Mouse (Mus musculus): ENCODE measurements around the gene Scaf1. TPM values are rescaled to one million over a fixed set of nuclear protein-coding genes. Genes with fewer than 3 reads are reported as not detected.

The Scaf1 gene
- total and polyA plus RNA-seq, 3 experiments = 72.0 to 121 (median 83.7) TPM

- no peak for DNase-seq
Measured at GRCm38 (mm10) chr7:44954091-44954885, 61.9 kb downstream of the Scaf1 start.

- DNase-seq = no peak
Measured at GRCm38 (mm10) chr7:44953561-44953960, 62.6 kb downstream of the Scaf1 start.

Small RNA genes lying within 50 kb of the gene (microRNA-seq; reads per million reads assigned to microRNA genes)
- 0.66 to 1.7 reads per million in 2 experiments for gene Mir7054

Other genes with a start within 250 kb of the Scaf1 start
Only the 30 nearest of the 35 such genes appear.
- 100 to 1,000 TPM; 117 TPM for gene Akt1s1, start 167.4 kb downstream of the Scaf1 start, total RNA-seq (2021)
- gene Akt1s1, start 167.4 kb downstream of the Scaf1 start, polyA plus RNA-seq (2012; rRNA removed) = 650 and 890 TPM in 2 replicates
- gene Tbc1d17, start 167.3 kb downstream of the Scaf1 start, total RNA-seq (2021) = 10 to 100 TPM; 51.0 to 72.6 TPM
- gene Tbc1d17, start 167.3 kb downstream of the Scaf1 start, polyA plus RNA-seq (2012; rRNA removed) = 180 and 223 TPM in 2 replicates
- 10 to 100 TPM; 36.3 to 42.8 TPM for gene Pnkp, start 159.2 kb downstream of the Scaf1 start, total RNA-seq (2021)
- gene Pnkp, start 159.2 kb downstream of the Scaf1 start, polyA plus RNA-seq (2012; rRNA removed) = 79.5 and 90.0 TPM in 2 replicates
- gene Ptov1, start 146.6 kb downstream of the Scaf1 start, total RNA-seq (2021) = 100 to 1,000 TPM; 227 TPM
- gene Ptov1, start 146.6 kb downstream of the Scaf1 start, polyA plus RNA-seq (2012; rRNA removed) = 492 and 493 TPM in 2 replicates
- gene Med25, start 123.7 kb downstream of the Scaf1 start, total RNA-seq (2021) = 100 to 1,000 TPM in 1 of 2 experiments, 10 to 100 TPM in 1; 80.8 to 105 TPM
- gene Med25, start 123.7 kb downstream of the Scaf1 start, polyA plus RNA-seq (2012; rRNA removed) = 635 and 723 TPM in 2 replicates
- 10 to 100 TPM; 24.2 to 28.0 TPM for gene Fuz, start 120.3 kb downstream of the Scaf1 start, total RNA-seq (2021)
- 203 and 213 TPM in 2 replicates for gene Fuz, start 120.3 kb downstream of the Scaf1 start, polyA plus RNA-seq (2012; rRNA removed)
- 100 to 1,000 TPM in 1 of 2 experiments, 10 to 100 TPM in 1; 86.3 to 105 TPM for gene Ap2a1, start 86.9 kb downstream of the Scaf1 start, total RNA-seq (2021)
- 119 and 121 TPM in 2 replicates for gene Ap2a1, start 86.9 kb downstream of the Scaf1 start, polyA plus RNA-seq (2012; rRNA removed)
- not detected for gene Tsks, start 73.2 kb downstream of the Scaf1 start, total RNA-seq (2021)
- 0.13 and 0.31 TPM in 2 replicates for gene Tsks, start 73.2 kb downstream of the Scaf1 start, polyA plus RNA-seq (2012; rRNA removed)
- gene Cpt1c, start 41.5 kb downstream of the Scaf1 start, total RNA-seq (2021) = 10 to 100 TPM in 1 of 2 experiments, 1 to 10 TPM in 1; 7.3 to 13.5 TPM
- gene Cpt1c, start 41.5 kb downstream of the Scaf1 start, polyA plus RNA-seq (2012; rRNA removed) = 29.6 and 37.5 TPM in 2 replicates
- 100 to 1,000 TPM; 166 to 234 TPM for gene Prmt1, start 29.8 kb downstream of the Scaf1 start, total RNA-seq (2021)
- gene Prmt1, start 29.8 kb downstream of the Scaf1 start, polyA plus RNA-seq (2012; rRNA removed) = 101 and 122 TPM in 2 replicates
- gene Irf3, start 18.7 kb downstream of the Scaf1 start, total RNA-seq (2021) = 100 to 1,000 TPM; 105 to 130 TPM
- gene Irf3, start 18.7 kb downstream of the Scaf1 start, polyA plus RNA-seq (2012; rRNA removed) = 93.3 and 98.1 TPM in 2 replicates
- 10 to 100 TPM; 20.1 to 20.3 TPM for gene Bcl2l12, start 17.7 kb downstream of the Scaf1 start, total RNA-seq (2021)
- gene Bcl2l12, start 17.7 kb downstream of the Scaf1 start, polyA plus RNA-seq (2012; rRNA removed) = 40.4 and 50.3 TPM in 2 replicates
- gene Rras, start 1.6 kb upstream of the Scaf1 start, total RNA-seq (2021) = 100 to 1,000 TPM in 1 of 2 experiments, 10 to 100 TPM in 1; 93.7 to 118 TPM
- gene Rras, start 1.6 kb upstream of the Scaf1 start, polyA plus RNA-seq (2012; rRNA removed) = 161 and 176 TPM in 2 replicates
- gene Prr12, start 36.5 kb upstream of the Scaf1 start, total RNA-seq (2021) = 10 to 100 TPM; 40.2 to 49.7 TPM
- 17.7 and 21.3 TPM in 2 replicates for gene Prr12, start 36.5 kb upstream of the Scaf1 start, polyA plus RNA-seq (2012; rRNA removed)
- gene Nosip, start 46.1 kb upstream of the Scaf1 start, total RNA-seq (2021) = 10 to 100 TPM; 40.2 to 58.1 TPM
- 89.9 and 97.9 TPM in 2 replicates for gene Nosip, start 46.1 kb upstream of the Scaf1 start, polyA plus RNA-seq (2012; rRNA removed)
- gene Prrg2, start 46.3 kb upstream of the Scaf1 start, total RNA-seq (2021) = 10 to 100 TPM; 20.9 to 21.9 TPM
- 70.3 and 85.2 TPM in 2 replicates for gene Prrg2, start 46.3 kb upstream of the Scaf1 start, polyA plus RNA-seq (2012; rRNA removed)
- gene Rcn3, start 75.9 kb upstream of the Scaf1 start, total RNA-seq (2021) = 10 to 100 TPM; 26.5 to 50.3 TPM
- gene Rcn3, start 75.9 kb upstream of the Scaf1 start, polyA plus RNA-seq (2012; rRNA removed) = 93.3 and 104 TPM in 2 replicates
- gene Fcgrt, start 87.5 kb upstream of the Scaf1 start, total RNA-seq (2021) = 100 to 1,000 TPM in 1 of 2 experiments, 10 to 100 TPM in 1; 84.8 to 154 TPM
- gene Fcgrt, start 87.5 kb upstream of the Scaf1 start, polyA plus RNA-seq (2012; rRNA removed) = 186 and 187 TPM in 2 replicates
- gene Rps11, start 108.1 kb upstream of the Scaf1 start, total RNA-seq (2021) = 1,000 to 10,000 TPM; 1,290 to 1,478 TPM
- gene Rps11, start 108.1 kb upstream of the Scaf1 start, polyA plus RNA-seq (2012; rRNA removed) = 60.0 and 80.0 TPM in 2 replicates
- 1,000 to 10,000 TPM; 1,285 to 1,750 TPM for gene Rpl13a, start 112.4 kb upstream of the Scaf1 start, total RNA-seq (2021)
- 476 and 515 TPM in 2 replicates for gene Rpl13a, start 112.4 kb upstream of the Scaf1 start, polyA plus RNA-seq (2012; rRNA removed)
- not detected for gene Gm45713, start 119.9 kb upstream of the Scaf1 start, total RNA-seq (2021)
- gene Gm45713, start 119.9 kb upstream of the Scaf1 start, polyA plus RNA-seq (2012; rRNA removed) = 6.3 and 7.4 TPM in 2 replicates
- 10 to 100 TPM; 20.5 to 25.3 TPM for gene Flt3l, start 120.1 kb upstream of the Scaf1 start, total RNA-seq (2021)
- gene Flt3l, start 120.1 kb upstream of the Scaf1 start, polyA plus RNA-seq (2012; rRNA removed) = 122 TPM in 2 replicates
- gene Pih1d1, start 137.9 kb upstream of the Scaf1 start, total RNA-seq (2021) = 10 to 100 TPM; 52.2 to 69.2 TPM
- 46.1 and 50.8 TPM in 2 replicates for gene Pih1d1, start 137.9 kb upstream of the Scaf1 start, polyA plus RNA-seq (2012; rRNA removed)
- gene Aldh16a1, start 138.2 kb upstream of the Scaf1 start, total RNA-seq (2021) = 10 to 100 TPM; 81.3 to 92.6 TPM
- 84.4 and 86.6 TPM in 2 replicates for gene Aldh16a1, start 138.2 kb upstream of the Scaf1 start, polyA plus RNA-seq (2012; rRNA removed)
- gene Slc17a7, start 147.6 kb upstream of the Scaf1 start, total RNA-seq (2021) = under 1 TPM; 0.14 to 0.35 TPM
- 0.10 and 0.11 TPM in 2 replicates for gene Slc17a7, start 147.6 kb upstream of the Scaf1 start, polyA plus RNA-seq (2012; rRNA removed)
- gene Gfy, start 163.2 kb upstream of the Scaf1 start, total RNA-seq (2021) = not detected
- gene Gfy, start 163.2 kb upstream of the Scaf1 start, polyA plus RNA-seq (2012; rRNA removed) = not detected in 2 replicates
- gene Pth2, start 164.6 kb upstream of the Scaf1 start, total RNA-seq (2021) = not detected
- not detected in 2 replicates for gene Pth2, start 164.6 kb upstream of the Scaf1 start, polyA plus RNA-seq (2012; rRNA removed)
- under 1 TPM in 1 of 2 experiments, not detected in 1; 0.14 TPM for gene Ccdc155, start 188.5 kb upstream of the Scaf1 start, total RNA-seq (2021)
- gene Ccdc155, start 188.5 kb upstream of the Scaf1 start, polyA plus RNA-seq (2012; rRNA removed) = 0.30 TPM in 2 replicates
- not detected for gene Dkkl1, start 195.8 kb upstream of the Scaf1 start, total RNA-seq (2021)
- gene Dkkl1, start 195.8 kb upstream of the Scaf1 start, polyA plus RNA-seq (2012; rRNA removed) = not detected in 2 replicates
- gene Tead2, start 199.4 kb upstream of the Scaf1 start, total RNA-seq (2021) = 1 to 10 TPM; 8.3 to 9.2 TPM
- gene Tead2, start 199.4 kb upstream of the Scaf1 start, polyA plus RNA-seq (2012; rRNA removed) = 12.4 and 12.6 TPM in 2 replicates

All from adrenal gland, adult 2 months (tissue).